Comparison of ENCODE assay signal across 8 mouse cellular contexts in the genomic region with DNA sequence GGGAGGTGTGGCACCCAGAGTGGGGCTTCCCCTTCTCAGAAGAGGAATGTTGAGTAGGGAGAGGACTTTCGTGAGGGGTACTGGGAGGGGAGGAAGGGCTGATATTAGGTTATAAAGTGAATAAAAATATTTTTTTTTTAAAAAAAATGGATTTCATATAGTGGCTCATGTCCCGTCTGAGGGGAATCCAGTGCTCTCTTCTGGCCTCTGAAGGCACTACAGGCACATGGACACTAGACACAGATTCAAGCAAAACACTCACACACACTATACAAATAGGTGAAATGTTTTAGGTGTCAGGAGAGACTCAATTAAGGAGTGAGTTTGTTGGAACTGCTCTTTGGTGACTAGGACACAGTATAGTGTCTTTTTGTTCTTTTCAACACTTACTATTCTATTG. TPM values are rescaled to one million over a fixed set of nuclear protein-coding genes. Genes with fewer than 3 reads are reported as not detected.
DNase-seq lines count a peak whose midpoint lies in the region; ATAC-seq and TF ChIP-seq lines count a peak whose summit lies in the region.

No protein-coding gene starts in this region.

- intact Hi-C loops in heart, adult 2 months (cut with DNase I) = loop anchor here (10.0 kb wide), 2 partner anchors 409 to 539 kb away; a partner anchor contains a TSS

- H3K4me2 ChIP-seq in hindbrain, embryonic 11.5 days (replicated peaks; ENCODE audit: low read depth, low read length) = peak overlapping the region; percentile 72
- peak overlapping the region; percentile 95 for H3K4me2 ChIP-seq in liver, postnatal 0 days (ENCODE audit: low read depth, low read length)

- TF ChIP-seq POLR2A in heart, adult 2 months (IDR thresholded peaks at IDR 0.05; ENCODE audit: insufficient read depth, low read depth, low read length) = no peak

- TF ChIP-seq EP300 in heart, adult 2 months (IDR thresholded peaks at IDR 0.05; ENCODE audit: insufficient read depth, low read depth, low read length) = no peak
- no peak for TF ChIP-seq EP300 in liver, postnatal 0 days (IDR thresholded peaks at IDR 0.05; ENCODE audit: low read depth)

- DNase-seq in heart, adult 2 months = no peak
- no peak for DNase-seq in heart, adult 9 months (ENCODE audit: low spot score in 2 of 2)
- peak; percentile 20 for DNase-seq in A20 (ENCODE audit: low read depth, low spot score)
- DNase-seq in hindbrain, embryonic 11.5 days (ENCODE audit: low spot score) = no peak
- DNase-seq in liver, postnatal 0 days = no peak
- no peak for DNase-seq in gastrocnemius, postnatal 25 days
- no peak for DNase-seq in T-cell, adult 2 months (ENCODE audit: low spot score)
- no peak for DNase-seq in cerebellum, adult 8-10 months

- no peak overlapping the region for H3K27ac ChIP-seq in heart, adult 2 months
- no peak overlapping the region for H3K27ac ChIP-seq in hindbrain, embryonic 11.5 days (ENCODE audit: low read depth, low read length)
- H3K27ac ChIP-seq in liver, postnatal 0 days (ENCODE audit: low read depth) = peak overlapping the region; percentile 95

- peaks cover 4% of the 10 kb centered on the region for H3K4me1 ChIP-seq in heart, adult 2 months (ENCODE audit: control insufficient read depth, insufficient read depth, low read length)
- no peaks in the 10 kb centered on the region for H3K4me1 ChIP-seq in hindbrain, embryonic 11.5 days (replicated peaks; ENCODE audit: control insufficient read depth, insufficient read depth, low read length)
- H3K4me1 ChIP-seq in liver, postnatal 0 days (ENCODE audit: insufficient read depth) = peaks cover 25% of the 10 kb centered on the region

- no peaks in the 10 kb centered on the region for H3K9me3 ChIP-seq in hindbrain, embryonic 11.5 days (ENCODE audit: control insufficient read depth, low read length)
- H3K9me3 ChIP-seq in liver, postnatal 0 days (ENCODE audit: low read length) = no peaks in the 10 kb centered on the region

- TF ChIP-seq CTCF in heart, adult 2 months (IDR thresholded peaks at IDR 0.05) = 0 out of 2 replicates have a peak, but pooled peaks have one; percentile 10
- peak; percentile 35; the same call in 1 of the 2 replicates for TF ChIP-seq CTCF in liver, postnatal 0 days (IDR thresholded peaks at IDR 0.05; ENCODE audit: low read depth)

- ATAC-seq in hindbrain, embryonic 11.5 days (ENCODE audit: low FRiP score) = no peak
- ATAC-seq in liver, postnatal 0 days = no peak

- WGBS in heart, adult 2 months = 36% methylated on average over 2 of the region's 2 CpGs
- WGBS in hindbrain, embryonic 11.5 days = 61% methylated on average over 2 of the region's 2 CpGs
- 17% methylated on average over 2 of the region's 2 CpGs for WGBS in liver, postnatal 0 days (ENCODE audit: insufficient replicate concordance)

- H3K4me3 ChIP-seq in heart, adult 2 months = no peak overlapping the region
- peak overlapping the region; percentile 72 for H3K4me3 ChIP-seq in hindbrain, embryonic 11.5 days (ENCODE audit: low read depth, low read length)
- H3K4me3 ChIP-seq in liver, postnatal 0 days (ENCODE audit: low read depth, low read length) = peak overlapping the region; percentile 87

- no peak overlapping the region for H3K9ac ChIP-seq in heart, adult 2 months (ENCODE audit: low read depth, low read length)
- H3K9ac ChIP-seq in hindbrain, embryonic 11.5 days (ENCODE audit: low read depth, low read length) = no peak overlapping the region
- peak overlapping the region; percentile 79 for H3K9ac ChIP-seq in liver, postnatal 0 days (replicated peaks)

- H3K27me3 ChIP-seq in heart, adult 2 months (ENCODE audit: control insufficient read depth, insufficient read depth, low read length) = no peaks in the 10 kb centered on the region
- H3K27me3 ChIP-seq in hindbrain, embryonic 11.5 days (ENCODE audit: control insufficient read depth, insufficient read depth, low read length) = no peaks in the 10 kb centered on the region
- H3K27me3 ChIP-seq in liver, postnatal 0 days (ENCODE audit: insufficient read depth, low read length) = no peaks in the 10 kb centered on the region

- no peaks in the 10 kb centered on the region for H3K79me2 ChIP-seq in heart, adult 2 months (replicated peaks; ENCODE audit: control insufficient read depth, insufficient read depth, low read length)

- no peaks in the 10 kb centered on the region for H3K36me3 ChIP-seq in heart, adult 2 months (ENCODE audit: control insufficient read depth, insufficient read depth, low read length)
- 0 out of 2 replicates have a peak, but pooled peaks cover 2% of the 10 kb centered on the region for H3K36me3 ChIP-seq in hindbrain, embryonic 11.5 days (ENCODE audit: control insufficient read depth, insufficient read depth, low read length)
- H3K36me3 ChIP-seq in liver, postnatal 0 days (replicated peaks; ENCODE audit: insufficient read depth, low read length) = peaks cover 27% of the 10 kb centered on the region

RNA-seq across cellular contexts. Expression of a gene that starts 1.8 kb away (rescaled TPM):
- total RNA-seq in heart, adult 2 months (2021) = 1 to 10 TPM; 5.0 to 5.6 TPM
- 7.7 and 9.1 TPM in 2 replicates for polyA plus RNA-seq in heart, adult 2 months (2012; rRNA removed)
- polyA plus RNA-seq in hindbrain, embryonic 11.5 days (2014; fragmentation: Nextera tagmentation; extraction: Ambion mirVana) = 32.3 and 40.9 TPM in 2 replicates
- polyA plus RNA-seq in liver, postnatal 0 days (2015; fragmentation: Nextera tagmentation; extraction: Ambion mirVana) = 25.6 and 25.8 TPM in 2 replicates
- 1 to 10 TPM; 4.4 to 5.5 TPM for total RNA-seq in gastrocnemius, postnatal 25 days (2021)

RNA-seq across cellular contexts. Expression of a gene that starts 14.7 kb away (rescaled TPM):
- total RNA-seq in heart, adult 2 months (2021) = 1 to 10 TPM in 1 of 2 experiments, under 1 TPM in 1; 0.50 to 1.0 TPM
- 1.1 and 1.2 TPM in 2 replicates for polyA plus RNA-seq in heart, adult 2 months (2012; rRNA removed)
- 0.43 TPM in 1 of 2 replicates, not detected in the other for polyA plus RNA-seq in hindbrain, embryonic 11.5 days (2014; fragmentation: Nextera tagmentation; extraction: Ambion mirVana)
- polyA plus RNA-seq in liver, postnatal 0 days (2015; fragmentation: Nextera tagmentation; extraction: Ambion mirVana) = 1.1 and 1.4 TPM in 2 replicates
- total RNA-seq in gastrocnemius, postnatal 25 days (2021) = under 1 TPM; 0.23 to 0.27 TPM

RNA-seq across cellular contexts. Expression of a gene that starts 25.4 kb away (rescaled TPM):
- 10 to 100 TPM; 66.1 to 78.3 TPM for total RNA-seq in heart, adult 2 months (2021)
- polyA plus RNA-seq in heart, adult 2 months (2012; rRNA removed) = 89.8 and 107 TPM in 2 replicates
- polyA plus RNA-seq in hindbrain, embryonic 11.5 days (2014; fragmentation: Nextera tagmentation; extraction: Ambion mirVana) = 14.3 and 15.6 TPM in 2 replicates
- polyA plus RNA-seq in liver, postnatal 0 days (2015; fragmentation: Nextera tagmentation; extraction: Ambion mirVana) = 16.1 and 16.2 TPM in 2 replicates
- 10 to 100 TPM; 64.0 to 66.5 TPM for total RNA-seq in gastrocnemius, postnatal 25 days (2021)

RNA-seq across cellular contexts. Expression of a gene that starts 29.2 kb away (rescaled TPM):
- total RNA-seq in heart, adult 2 months (2021) = 10 to 100 TPM; 15.1 to 15.5 TPM
- 27.9 and 29.2 TPM in 2 replicates for polyA plus RNA-seq in heart, adult 2 months (2012; rRNA removed)
- polyA plus RNA-seq in hindbrain, embryonic 11.5 days (2014; fragmentation: Nextera tagmentation; extraction: Ambion mirVana) = 7.8 and 8.5 TPM in 2 replicates
- polyA plus RNA-seq in liver, postnatal 0 days (2015; fragmentation: Nextera tagmentation; extraction: Ambion mirVana) = 17.4 and 20.2 TPM in 2 replicates
- 10 to 100 TPM; 22.6 to 24.5 TPM for total RNA-seq in gastrocnemius, postnatal 25 days (2021)

RNA-seq across cellular contexts. Expression of a gene that starts 33.3 kb away (rescaled TPM):
- total RNA-seq in heart, adult 2 months (2021) = under 1 TPM in 1 of 2 experiments, not detected in 1; 0.09 TPM
- polyA plus RNA-seq in heart, adult 2 months (2012; rRNA removed) = 0.21 TPM in 1 of 2 replicates, not detected in the other
- polyA plus RNA-seq in hindbrain, embryonic 11.5 days (2014; fragmentation: Nextera tagmentation; extraction: Ambion mirVana) = 0.35 and 0.80 TPM in 2 replicates
- 0.05 TPM in 1 of 2 replicates, not detected in the other for polyA plus RNA-seq in liver, postnatal 0 days (2015; fragmentation: Nextera tagmentation; extraction: Ambion mirVana)
- not detected for total RNA-seq in gastrocnemius, postnatal 25 days (2021)
